In the genomic region with DNA sequence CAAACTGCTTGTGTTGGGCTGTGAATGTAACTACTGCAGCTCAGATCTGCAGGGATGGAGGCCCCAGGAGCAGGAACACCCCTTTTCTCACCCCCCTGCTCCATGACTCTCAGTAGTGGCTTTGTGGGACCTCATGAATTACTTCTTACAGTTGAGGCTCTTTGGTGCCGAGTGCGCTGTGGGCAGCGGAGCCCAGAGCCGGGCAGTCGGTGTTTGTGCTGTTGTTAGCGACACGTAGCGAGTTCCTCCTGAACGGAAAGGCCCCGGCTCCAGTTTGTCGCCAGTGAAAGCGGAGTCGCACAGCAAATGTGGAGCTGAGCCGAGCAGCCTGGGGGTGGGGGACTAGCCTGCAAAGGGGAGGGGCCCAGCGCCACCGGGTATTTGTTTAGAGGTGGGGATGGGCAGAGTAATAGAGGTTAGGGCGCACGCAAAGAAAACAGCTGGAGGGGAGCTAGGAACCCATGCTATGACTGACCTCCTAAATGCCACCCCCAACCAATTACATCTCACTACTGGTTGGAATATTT, we compare ENCODE assay signal across 9 mouse cellular contexts. TPM values are rescaled to one million over a fixed set of nuclear protein-coding genes. Genes with fewer than 3 reads are reported as not detected.
DNase-seq lines count a peak whose midpoint lies in the region; ATAC-seq and TF ChIP-seq lines count a peak whose summit lies in the region.
"Had no signal": no experiment of that assay in that cellular context is flagged by ENCODE, and none has a peak within 500 bp of the region (broad histone marks: within the 10 kb centered on the region; RNA-seq: fewer than 3 reads in every experiment).

No protein-coding gene starts in this region.

- no peak for TF ChIP-seq CTCF in heart, adult 2 months (IDR thresholded peaks at IDR 0.05)
- TF ChIP-seq CTCF in intestine, postnatal 0 days (IDR thresholded peaks at IDR 0.05; ENCODE audit: low read depth): no peak

- no peak for ATAC-seq in intestine, postnatal 0 days
- ATAC-seq in activated CD4-positive, CD25-positive, alpha-beta regulatory T cell, adult 4 months: no peak

- H3K36me3 ChIP-seq in heart, adult 2 months (ENCODE audit: control insufficient read depth, insufficient read depth, low read length): peaks cover 16% of the 10 kb centered on the region
- H3K36me3 ChIP-seq in intestine, postnatal 0 days (ENCODE audit: control insufficient read depth, insufficient read depth): no peaks in the 10 kb centered on the region
- H3K36me3 ChIP-seq: G1E had no signal

- peak overlapping the region; percentile 81 for H3K9ac ChIP-seq in heart, adult 2 months (ENCODE audit: low read depth, low read length)
- 0 out of 2 replicates have a peak overlapping the region, but pooled peaks have one; percentile 17 for H3K9ac ChIP-seq in intestine, postnatal 0 days (ENCODE audit: low read depth, low read length)

- peak; percentile 20 to 43 for DNase-seq in layer of hippocampus, postnatal 10 days (ENCODE audit: low spot score in 2 of 2)
- no peak for DNase-seq in layer of hippocampus, adult 11-12 months (ENCODE audit: low spot score)
- peak; percentile 22 for DNase-seq in brain, adult 2 months (ENCODE audit: low read depth, low spot score)
- peak; percentile 76 to 77 for DNase-seq in heart, adult 2 months
- DNase-seq in lung, adult 18-20 months: peak; percentile 45 to 55
- DNase-seq in retina, postnatal 1 day: peak; percentile 64

- peak overlapping the region; percentile 25 for H3K4me2 ChIP-seq in intestine, postnatal 0 days (replicated peaks; ENCODE audit: low read depth)

- H3K27ac ChIP-seq in heart, adult 2 months: peak overlapping the region; percentile 86
- H3K27ac ChIP-seq in intestine, postnatal 0 days (ENCODE audit: low read depth, low read length): no peak overlapping the region

- TF ChIP-seq EP300 in heart, adult 2 months (IDR thresholded peaks at IDR 0.05; ENCODE audit: insufficient read depth, low read depth, low read length): no peak

- H3K9me3 ChIP-seq in intestine, postnatal 0 days (ENCODE audit: control insufficient read depth): no peaks in the 10 kb centered on the region
- H3K9me3 ChIP-seq: G1E had no signal

- WGBS in heart, adult 2 months: 6% methylated on average over 18 of the region's 18 CpGs
- WGBS in intestine, postnatal 0 days: 14% methylated on average over 18 of the region's 18 CpGs

- peak overlapping the region; percentile 23; the same call in 1 of the 2 replicates for H3K4me3 ChIP-seq in heart, adult 2 months
- H3K4me3 ChIP-seq in intestine, postnatal 0 days (ENCODE audit: low read depth, low read length): no peak overlapping the region

- H3K79me2 ChIP-seq in heart, adult 2 months (replicated peaks; ENCODE audit: control insufficient read depth, insufficient read depth, low read length): no peaks in the 10 kb centered on the region; the same call in 1 of the 2 replicates

- intact Hi-C loops in heart, adult 2 months (cut with DNase I): loop anchor here (5.0 kb wide), 1 partner anchor 77 kb away; no protein-coding TSS in a partner anchor

- peak; percentile 57 for TF ChIP-seq POLR2A in heart, adult 2 months (IDR thresholded peaks at IDR 0.05; ENCODE audit: insufficient read depth, low read depth, low read length)

- H3K4me1 ChIP-seq in heart, adult 2 months (ENCODE audit: control insufficient read depth, insufficient read depth, low read length): peaks cover 18% of the 10 kb centered on the region
- no peaks in the 10 kb centered on the region for H3K4me1 ChIP-seq in intestine, postnatal 0 days (replicated peaks; ENCODE audit: control insufficient read depth, insufficient read depth, low read length)

- H3K27me3 ChIP-seq in heart, adult 2 months (ENCODE audit: control insufficient read depth, insufficient read depth, low read length): no peaks in the 10 kb centered on the region
- no peaks in the 10 kb centered on the region for H3K27me3 ChIP-seq in intestine, postnatal 0 days (replicated peaks; ENCODE audit: control insufficient read depth, insufficient read depth, low read length)

RNA-seq across cellular contexts. Expression of gene Ebf1, which starts 48.1 kb away (rescaled TPM):
- 1 to 10 TPM; 3.7 to 5.2 TPM for total RNA-seq in layer of hippocampus, postnatal 10 days (2021)
- 10 to 100 TPM; 11.4 to 12.2 TPM for total RNA-seq in heart, adult 2 months (2021)
- 13.6 and 16.8 TPM in 2 replicates for polyA plus RNA-seq in heart, adult 2 months (2012; rRNA removed)
- 4.0 and 4.3 TPM in 2 replicates for polyA plus RNA-seq in intestine, postnatal 0 days (2015; fragmentation: Nextera tagmentation; extraction: Ambion mirVana)
- polyA plus RNA-seq in activated CD4-positive, CD25-positive, alpha-beta regulatory T cell, adult 4 months (2017; shearing (Covaris generic)): 1 to 10 TPM in 1 of 2 experiments, under 1 TPM in 1; 0.48 to 4.5 TPM
- polyA plus RNA-seq: G1E had no signal
